17 mouse cellular contexts compared by ENCODE assay signal in genomic region chr5:4991023-4991422, GRCm38 (mm10).
DNase-seq lines count a peak whose midpoint lies in the region; ATAC-seq lines count a peak whose summit lies in the region.
"Had no signal": no experiment of that assay in that cellular context is flagged by ENCODE, and none has a peak within 500 bp of the region (broad histone marks: within the 10 kb centered on the region; RNA-seq: fewer than 3 reads in every experiment).

No protein-coding gene starts in this region.

- 45% methylated on average over 2 of the region's 2 CpGs for WGBS in embryonic facial prominence, embryonic 14.5 days

- no peak overlapping the region for H3K4me2 ChIP-seq in embryonic facial prominence, embryonic 14.5 days (ENCODE audit: low read depth, low read length)
- H3K4me2 ChIP-seq: heart, embryonic 15.5 days; hindbrain, embryonic 15.5 days; limb, embryonic 13.5 days had no signal

- peaks cover 27% of the 10 kb centered on the region for H3K4me1 ChIP-seq in embryonic facial prominence, embryonic 14.5 days (ENCODE audit: control insufficient read depth, insufficient read depth, low read length)
- H3K4me1 ChIP-seq: heart, embryonic 15.5 days; hindbrain, embryonic 15.5 days had no signal

- intact Hi-C loops in left cerebral cortex, postnatal 4 days (cut with DNase I): no loop called here

- no peak overlapping the region for H3K9ac ChIP-seq in embryonic facial prominence, embryonic 14.5 days (ENCODE audit: low read depth, low read length)
- H3K9ac ChIP-seq: heart, embryonic 15.5 days; hindbrain, embryonic 15.5 days; limb, embryonic 13.5 days had no signal

- peak; percentile 33 for DNase-seq in left cerebral cortex, adult 11 months (ENCODE audit: low spot score)
- no peak for DNase-seq in left cerebral cortex, postnatal 4 days
- peak; percentile 31 for DNase-seq in embryonic facial prominence, embryonic 14.5 days (ENCODE audit: low spot score)
- peak; percentile 54 for DNase-seq in layer of hippocampus, adult 9-10 months (ENCODE audit: low spot score)
- peak; percentile 51 for DNase-seq in right cerebral cortex, postnatal 25 days
- no peak for DNase-seq in cerebellum, postnatal 10 days
- DNase-seq: cerebellum, adult 18-20 months; heart, adult 11 months; kidney, adult 18-20 months; kidney, postnatal 25 days; lung, adult 18-20 months; retina, postnatal 1 day had no signal

- ATAC-seq in embryonic facial prominence, embryonic 14.5 days (ENCODE audit: low read depth): no peak
- no peak for ATAC-seq in megakaryocyte progenitor cell, adult 5-6 weeks (replicated peaks; ENCODE audit: poor library complexity)

- H3K9me3 ChIP-seq in embryonic facial prominence, embryonic 14.5 days (ENCODE audit: control insufficient read depth, low read length): no peaks in the 10 kb centered on the region
- H3K9me3 ChIP-seq: heart, embryonic 15.5 days; hindbrain, embryonic 15.5 days; limb, embryonic 13.5 days had no signal

- H3K36me3 ChIP-seq in embryonic facial prominence, embryonic 14.5 days (ENCODE audit: control insufficient read depth, insufficient read depth, low read length): no peaks in the 10 kb centered on the region
- H3K36me3 ChIP-seq: heart, embryonic 15.5 days; hindbrain, embryonic 15.5 days; limb, embryonic 13.5 days had no signal

- no peak overlapping the region for H3K4me3 ChIP-seq in embryonic facial prominence, embryonic 14.5 days (ENCODE audit: low read depth, low read length)
- H3K4me3 ChIP-seq: heart, embryonic 15.5 days; hindbrain, embryonic 15.5 days; limb, embryonic 13.5 days had no signal

- no peak overlapping the region for H3K27ac ChIP-seq in embryonic facial prominence, embryonic 14.5 days (replicated peaks; ENCODE audit: low read depth, low read length)
- H3K27ac ChIP-seq: heart, embryonic 15.5 days; hindbrain, embryonic 15.5 days; limb, embryonic 13.5 days; macrophage had no signal

- H3K27me3 ChIP-seq in embryonic facial prominence, embryonic 14.5 days (replicated peaks; ENCODE audit: control insufficient read depth, insufficient read depth, low read length): no peaks in the 10 kb centered on the region
- H3K27me3 ChIP-seq: heart, embryonic 15.5 days; hindbrain, embryonic 15.5 days; limb, embryonic 13.5 days had no signal

Comparison
In these comparisons a context has a peak if more than half of its experiments do, and no peak if none do; other contexts are left out.
1. DNase-seq: peak in left cerebral cortex, adult 11 months (single experiment), embryonic facial prominence, embryonic 14.5 days (single experiment), layer of hippocampus, adult 9-10 months (single experiment) and right cerebral cortex, postnatal 25 days (single experiment); none in left cerebral cortex, postnatal 4 days (single experiment) and cerebellum, postnatal 10 days (0 of 2).